Mouse (Mus musculus) left cerebral cortex, postnatal 10 days (tissue): Measurements from ENCODE around the gene Fads6. TPM values are rescaled to one million over a fixed set of nuclear protein-coding genes. Genes with fewer than 3 reads are reported as not detected.

Experiments
- DNase-seq, 2 experiments: peaks; one replicate each; pipeline ENCODE4 v3.0.0; 2021 to 2022; ENCODE audit warnings: low spot score in 2 of 2, mixed read lengths in 1 of 2; ENCODE audit errors: extremely low spot score in 1 of 2
- intact Hi-C: fragments of 180-260 bp; cut with DNase I; formaldehyde crosslinking; loops from one replicate; pipeline ENCODE4 v1.15.1; 2025
- microRNA-seq: library from miRNA; unstranded; fragments of <30 nt; microRNA quantifications from one replicate; pipeline ENCODE4 v1.2.0, GENCODE M21; 2022
- total RNA-seq, 2 experiments: library from RNA; stranded (reverse); gene quantifications; 2 replicates each; pipeline ENCODE4 v1.2.3; 2021

Fads6 gene
- total RNA-seq, 2 experiments from 2014 or later = 6.5 to 6.8 TPM

DNA sequence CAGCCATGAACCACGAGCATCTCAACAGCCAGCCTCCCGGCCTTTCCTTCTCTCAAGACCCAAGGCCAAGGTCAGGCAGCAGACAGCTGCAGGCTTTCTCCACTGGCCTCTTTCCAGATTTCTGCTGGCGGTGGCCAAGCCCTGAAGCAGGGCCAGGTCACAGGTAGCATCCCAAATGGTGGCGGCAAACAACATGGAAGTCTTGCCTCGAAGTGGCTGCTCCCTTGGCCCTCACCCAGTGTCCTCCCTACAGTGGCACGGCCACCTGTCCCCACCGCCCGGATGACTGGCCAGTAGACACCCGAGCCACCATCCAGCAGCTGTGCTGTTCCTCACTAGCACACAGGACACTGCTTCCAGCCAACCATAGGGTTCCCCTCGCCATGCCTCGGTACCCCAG lies 56.1 kb downstream of the Fads6 start:
- intact Hi-C loops = no loop called here
- DNase-seq = no peak

GRCm38 (mm10) chr11:115236570-115236969 lies 60.9 kb downstream of the Fads6 start:
- DNase-seq = no peak
- intact Hi-C loops = no loop called here

GRCm38 (mm10) chr11:115234320-115235044 lies 63.0 kb downstream of the Fads6 start:
- intact Hi-C loops = no loop called here
- peak in 1 of 2 experiments; percentile 66 for DNase-seq

DNA sequence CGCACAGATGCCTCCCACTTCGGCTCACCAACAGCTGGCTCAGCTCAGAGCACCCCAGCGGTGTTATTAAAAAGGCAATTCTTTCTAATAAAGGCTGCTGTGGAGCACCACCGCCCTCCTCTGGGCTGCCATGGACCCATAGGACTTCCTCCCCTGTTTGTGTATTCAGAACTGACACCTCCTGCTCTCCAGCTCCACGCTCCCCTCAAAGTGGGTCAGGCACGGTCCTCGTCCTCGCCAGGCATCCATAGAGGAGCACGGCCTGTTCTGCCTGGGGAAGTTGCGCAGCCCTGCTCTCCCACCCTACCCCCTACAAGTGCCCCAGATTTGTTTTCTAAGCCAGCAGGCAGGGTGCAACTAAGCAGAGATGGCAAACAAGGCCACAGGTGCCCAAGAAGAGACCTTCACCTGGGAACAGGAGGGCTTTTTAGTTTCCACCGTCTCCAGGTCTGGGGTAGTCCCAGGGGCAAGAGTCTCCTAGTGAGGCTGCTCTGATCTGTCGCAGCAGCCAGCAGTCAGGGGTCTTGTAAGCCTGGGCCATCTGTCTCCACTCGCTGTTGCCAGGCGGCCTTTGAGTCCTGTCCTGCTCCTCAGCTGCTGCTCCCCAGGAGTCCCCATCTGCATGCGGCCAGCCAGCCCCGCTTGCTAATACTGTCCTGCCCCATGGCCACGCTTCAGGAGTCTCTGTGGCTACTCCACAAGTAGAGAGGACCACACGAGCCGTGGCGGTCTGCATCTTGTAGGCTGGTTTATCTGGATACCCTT lies 63.8 kb downstream of the Fads6 start:
- intact Hi-C loops = no loop called here
- DNase-seq = peak in 1 of 2 experiments; percentile 54

DNA sequence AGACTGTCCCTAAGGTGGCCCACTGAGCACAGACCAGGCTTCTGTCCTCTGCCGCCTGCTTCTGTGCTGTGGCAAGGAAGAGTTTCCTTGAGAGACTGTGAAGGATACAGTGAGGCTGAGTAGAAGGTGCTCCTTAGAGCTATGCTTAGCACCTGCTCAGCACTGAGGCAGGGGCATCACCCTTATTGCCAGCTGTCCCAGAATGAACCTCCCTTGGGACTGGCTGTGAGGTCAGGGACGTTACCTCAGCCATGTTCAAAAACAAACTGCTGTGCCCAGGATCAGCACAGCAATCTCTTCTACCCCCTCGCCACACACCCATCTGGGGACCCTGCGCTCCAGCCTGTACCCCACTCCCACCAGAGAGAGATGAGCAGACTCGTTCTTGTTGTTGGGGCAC lies 64.6 kb downstream of the Fads6 start:
- intact Hi-C loops = no loop called here

GRCm38 (mm10) chr11:115231924-115232323 lies 65.5 kb downstream of the Fads6 start:
- intact Hi-C loops = no loop called here
- DNase-seq = peak in 1 of 2 experiments; percentile 39

More for the DNA sequence above, 64.6 kb downstream of the Fads6 start:
- DNase-seq = no peak

DNA sequence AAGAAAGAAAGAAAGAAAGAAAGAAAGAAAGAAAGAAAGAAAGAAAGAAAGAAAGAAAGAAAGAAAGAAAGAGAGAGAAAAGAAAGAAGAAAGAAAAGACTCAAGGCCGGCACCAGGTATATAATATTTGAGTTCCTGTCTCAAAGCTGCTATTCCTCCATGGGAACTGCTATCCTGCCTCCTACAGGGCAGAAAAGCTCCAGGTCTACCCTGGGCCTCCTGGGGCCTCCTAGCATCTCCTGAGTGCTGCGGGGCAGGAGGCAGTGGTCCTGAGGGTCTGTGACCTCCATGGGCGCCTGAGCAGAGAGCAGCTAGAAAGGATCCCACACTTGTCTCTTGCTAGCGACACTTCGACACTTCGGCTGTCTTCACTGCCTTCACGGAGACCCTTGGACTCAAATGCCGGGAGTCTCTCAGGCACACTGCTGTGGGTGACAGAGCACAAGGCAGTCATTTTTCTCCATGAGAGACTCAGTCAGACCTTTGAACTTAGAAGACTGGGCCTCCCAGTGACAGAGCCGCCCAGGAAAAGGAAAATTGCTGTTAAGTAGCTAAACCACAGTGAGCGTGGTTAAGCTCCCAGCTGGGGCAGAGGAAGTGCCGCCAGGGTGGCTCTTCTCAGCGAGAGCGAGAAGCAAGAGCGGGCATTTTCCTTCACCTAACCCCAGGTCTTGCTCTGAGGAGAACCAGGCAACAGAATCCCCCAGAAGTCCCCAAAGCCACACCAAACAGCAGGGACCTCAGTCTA lies 66.1 kb downstream of the Fads6 start:
- no peak for DNase-seq
- intact Hi-C loops = no loop called here

Small RNA genes within 50 kb of the gene (microRNA-seq; reads per million reads assigned to microRNA genes)
- gene Gm25837 = not detected

Other genes with a start within 250 kb of the Fads6 start
- not detected for gene Cd300ld3, start 249.3 kb downstream of the Fads6 start, total RNA-seq
- gene Cd300e, start 235.5 kb downstream of the Fads6 start, total RNA-seq = not detected
- under 1 TPM; 0.39 to 0.51 TPM for gene Rab37, start 206.2 kb downstream of the Fads6 start, total RNA-seq
- under 1 TPM; 0.28 to 0.90 TPM for gene Cd300lf, start 163.7 kb downstream of the Fads6 start, total RNA-seq
- gene Slc9a3r1, start 134.3 kb downstream of the Fads6 start, total RNA-seq = 10 to 100 TPM; 53.7 to 56.0 TPM
- 10 to 100 TPM; 19.9 to 20.3 TPM for gene Tmem104, start 110.2 kb downstream of the Fads6 start, total RNA-seq
- gene Nat9, start 109.8 kb downstream of the Fads6 start, total RNA-seq = 10 to 100 TPM; 14.5 to 16.6 TPM
- gene Grin2c, start 30.4 kb downstream of the Fads6 start, total RNA-seq = 10 to 100 TPM; 14.7 to 21.6 TPM
- gene Fdxr, start 20.6 kb downstream of the Fads6 start, total RNA-seq = 10 to 100 TPM; 18.2 to 18.7 TPM
- under 1 TPM in 1 of 2 experiments, not detected in 1; 0.14 TPM for gene Otop2, start 9.5 kb upstream of the Fads6 start, total RNA-seq
- gene Ush1g, start 24.4 kb upstream of the Fads6 start, total RNA-seq = under 1 TPM; 0.24 to 0.26 TPM
- under 1 TPM; 0.24 to 0.28 TPM for gene Otop3, start 37.1 kb upstream of the Fads6 start, total RNA-seq
- gene Hid1, start 70.1 kb upstream of the Fads6 start, total RNA-seq = 10 to 100 TPM; 77.5 to 81.7 TPM
- gene Cdr2l, start 84.3 kb upstream of the Fads6 start, total RNA-seq = 10 to 100 TPM; 15.2 to 17.2 TPM
- 10 to 100 TPM; 96.2 to 98.8 TPM for gene Mrpl58, start 106.1 kb upstream of the Fads6 start, total RNA-seq
- gene Atp5h, start 122.3 kb upstream of the Fads6 start, total RNA-seq = 100 to 1,000 TPM; 399 to 414 TPM
- 10 to 100 TPM; 54.3 to 55.7 TPM for gene Kctd2, start 122.5 kb upstream of the Fads6 start, total RNA-seq
- under 1 TPM in 1 of 2 experiments, not detected in 1; 0.24 TPM for gene Trim80, start 142.9 kb upstream of the Fads6 start, total RNA-seq
- not detected for gene Slc16a5, start 164.8 kb upstream of the Fads6 start, total RNA-seq
- gene Armc7, start 178.0 kb upstream of the Fads6 start, total RNA-seq = 1 to 10 TPM; 9.0 to 9.2 TPM
- gene Nt5c, start 194.2 kb upstream of the Fads6 start, total RNA-seq = 10 to 100 TPM; 78.6 to 80.8 TPM
- 100 to 1,000 TPM; 312 to 341 TPM for gene Jpt1, start 216.7 kb upstream of the Fads6 start, total RNA-seq
- 100 to 1,000 TPM; 396 to 399 TPM for gene Sumo2, start 238.6 kb upstream of the Fads6 start, total RNA-seq